Mouse (Mus musculus) MEL (cell line): ENCODE data around the gene Snap23. TPM values are rescaled to one million over a fixed set of nuclear protein-coding genes. Genes with fewer than 3 reads are reported as not detected.

Experiments used
- DNase-seq: peaks from one replicate; pipeline ENCODE4 v3.0.0; 2011; ENCODE audit warnings: low read depth, low spot score
- H3K27ac ChIP-seq: 2 replicates; pipeline ENCODE4 v1.5.1; 2012; ENCODE audit warnings: low read depth, mild to moderate bottlenecking, control low read depth, low read length, moderate library complexity; ENCODE audit not compliant: control insufficient read depth
- H3K27me3 ChIP-seq, 2 experiments: fragments of 150-350 bp in 1 of 2; sonication (generic) in 1 of 2; 2 replicates each; pipeline ENCODE4 v1.6.1; 2012; ENCODE audit warnings: low read length in 2 of 2, mild to moderate bottlenecking in 2 of 2, improper control_type of control experiment in 1 of 2, moderate library complexity in 1 of 2; ENCODE audit not compliant: insufficient read depth in 2 of 2, control insufficient read depth in 1 of 2
- H3K36me3 ChIP-seq, 2 experiments: 2 replicates each; pipeline ENCODE4 v1.6.1; 2012 to 2014; ENCODE audit warnings: low read length in 2 of 2, improper control_type of control experiment in 1 of 2, inconsistent platforms in 1 of 2, mild to moderate bottlenecking in 1 of 2; ENCODE audit not compliant: insufficient read depth in 2 of 2, control insufficient read depth in 1 of 2
- H3K4me1 ChIP-seq, 2 experiments: fragments of 150-350 bp in 1 of 2; sonication (generic) in 1 of 2; 2 replicates each; pipeline ENCODE4 v1.6.1; 2012; ENCODE audit warnings: low read length in 2 of 2, improper control_type of control experiment in 1 of 2, mild to moderate bottlenecking in 1 of 2; ENCODE audit not compliant: insufficient read depth in 2 of 2, control insufficient read depth in 1 of 2
- H3K4me3 ChIP-seq, 2 experiments: fragments of 150-350 bp in 1 of 2; sonication (generic) in 1 of 2; 2 replicates each; pipeline ENCODE4 v1.5.1; 2012; ENCODE audit warnings: low read depth in 2 of 2, low read length in 2 of 2, mild to moderate bottlenecking in 2 of 2, moderate library complexity in 2 of 2, control low read depth in 1 of 2, improper control_type of control experiment in 1 of 2; ENCODE audit not compliant: control insufficient read depth in 1 of 2, insufficient read depth in 1 of 2
- H3K79me2 ChIP-seq: 2 replicates; pipeline ENCODE4 v1.6.1; 2012; ENCODE audit warnings: mild to moderate bottlenecking, low read length, moderate library complexity; ENCODE audit not compliant: control insufficient read depth, poor library complexity, insufficient read depth
- H3K9ac ChIP-seq: 2 replicates; pipeline ENCODE4 v1.6.1; 2012; ENCODE audit warnings: low read depth, mild to moderate bottlenecking, control low read depth, low read length, moderate library complexity; ENCODE audit not compliant: control insufficient read depth, poor library complexity, severe bottlenecking
- H3K9me3 ChIP-seq: fragments of 150-350 bp; sonication (generic); replicated peaks from 2 replicates; pipeline ENCODE4 v1.6.1; 2012; ENCODE audit warnings: mild to moderate bottlenecking, low read length, improper control_type of control experiment, moderate library complexity; ENCODE audit not compliant: insufficient read depth
- BHLHE40 ChIP-seq: IDR thresholded peaks from 2 replicates; pipeline ENCODE4 v1.6.1; 2012; ENCODE audit warnings: low read depth, mild to moderate bottlenecking, inconsistent platforms, low read length, improper control_type of control experiment, borderline replicate concordance
- CHD1 ChIP-seq: IDR thresholded peaks from 2 replicates; pipeline ENCODE4 v1.6.1; 2012; ENCODE audit warnings: low read depth, mild to moderate bottlenecking, inconsistent platforms, low read length, improper control_type of control experiment
- CHD2 ChIP-seq: IDR thresholded peaks from 2 replicates; pipeline ENCODE4 v1.6.1; 2011; ENCODE audit warnings: low read length, improper control_type of control experiment
- CTCF ChIP-seq, 3 experiments: IDR thresholded peaks in 2 of 3; conservative IDR thresholded peaks in 1 of 3; 2 replicates each; pipeline ENCODE4 v1.5.1; 2011 to 2012; ENCODE audit warnings: low read length in 3 of 3, low read depth in 2 of 3, mild to moderate bottlenecking in 2 of 3, improper control_type of control experiment in 1 of 3, inconsistent platforms in 1 of 3, mixed read lengths in 1 of 3, moderate library complexity in 1 of 3; ENCODE audit not compliant: control insufficient read depth in 1 of 3, insufficient read depth in 1 of 3, poor library complexity in 1 of 3, severe bottlenecking in 1 of 3
- E2F4 ChIP-seq: IDR thresholded peaks from 2 replicates; pipeline ENCODE4 v1.6.1; 2011; ENCODE audit warnings: low read depth, low read length, improper control_type of control experiment, borderline replicate concordance
- ELF1 ChIP-seq: IDR thresholded peaks from 2 replicates; pipeline ENCODE4 v1.6.1; 2014; ENCODE audit warnings: low read depth, mild to moderate bottlenecking, inconsistent platforms, low read length, improper control_type of control experiment, moderate library complexity
- EP300 ChIP-seq, 2 experiments: IDR thresholded peaks; 2 replicates each; pipeline ENCODE4 v1.6.1; 2011; ENCODE audit warnings: improper control_type of control experiment in 2 of 2, low read length in 2 of 2, low read depth in 1 of 2, mild to moderate bottlenecking in 1 of 2
- ETS1 ChIP-seq: IDR thresholded peaks from 2 replicates; pipeline ENCODE4 v1.6.1; 2012; ENCODE audit warnings: low read depth, mild to moderate bottlenecking, inconsistent platforms, low read length, improper control_type of control experiment, moderate library complexity
- GABPA ChIP-seq: IDR thresholded peaks from 2 replicates; pipeline ENCODE4 v1.6.1; 2012; ENCODE audit warnings: low read depth, mild to moderate bottlenecking, inconsistent platforms, low read length, improper control_type of control experiment, moderate library complexity
- GATA1 ChIP-seq: IDR thresholded peaks from 2 replicates; pipeline ENCODE4 v1.6.1; 2011; ENCODE audit warnings: low read depth, low read length, improper control_type of control experiment
- HCFC1 ChIP-seq: IDR thresholded peaks from 2 replicates; pipeline ENCODE4 v1.6.1; 2012; ENCODE audit warnings: low read depth, mild to moderate bottlenecking, inconsistent platforms, low read length, improper control_type of control experiment, moderate library complexity
- JUND ChIP-seq: IDR thresholded peaks from 2 replicates; pipeline ENCODE4 v1.6.1; 2011; ENCODE audit warnings: low read depth, mild to moderate bottlenecking, improper control_type of control experiment, low read length
- KAT2A ChIP-seq: conservative IDR thresholded peaks from 2 replicates; pipeline ENCODE4 v1.6.1; 2012; ENCODE audit warnings: low read depth, low read length, improper control_type of control experiment, inconsistent platforms
- MAFK ChIP-seq: IDR thresholded peaks from 2 replicates; pipeline ENCODE4 v1.6.1; 2011; ENCODE audit warnings: low read depth, mild to moderate bottlenecking, low read length, improper control_type of control experiment, borderline replicate concordance
- MAX ChIP-seq: IDR thresholded peaks from 2 replicates; pipeline ENCODE4 v1.6.1; 2011; ENCODE audit warnings: low read length, improper control_type of control experiment
- MAZ ChIP-seq: IDR thresholded peaks from 2 replicates; pipeline ENCODE4 v1.6.1; 2012; ENCODE audit warnings: low read depth, mild to moderate bottlenecking, inconsistent platforms, low read length, improper control_type of control experiment
- MEF2A ChIP-seq: IDR thresholded peaks from 2 replicates; pipeline ENCODE4 v1.6.1; 2014; ENCODE audit warnings: low read depth, mild to moderate bottlenecking, inconsistent platforms, low read length, improper control_type of control experiment; ENCODE audit not compliant: poor library complexity, insufficient replicate concordance, severe bottlenecking; ENCODE audit errors: extremely low read depth
- MXI1 ChIP-seq: IDR thresholded peaks from 2 replicates; pipeline ENCODE4 v1.6.1; 2011; ENCODE audit warnings: mild to moderate bottlenecking, low read depth, low read length, improper control_type of control experiment
- MYB ChIP-seq: IDR thresholded peaks from 2 replicates; pipeline ENCODE4 v1.6.1; 2011; ENCODE audit warnings: mild to moderate bottlenecking, low read depth, low read length, improper control_type of control experiment
- MYC ChIP-seq: IDR thresholded peaks from 2 replicates; pipeline ENCODE4 v1.6.1; 2011; ENCODE audit warnings: low read depth, mild to moderate bottlenecking, low read length, improper control_type of control experiment, moderate library complexity
- NELFE ChIP-seq: IDR thresholded peaks from 2 replicates; pipeline ENCODE4 v1.6.1; 2011; ENCODE audit warnings: low read depth, low read length, improper control_type of control experiment
- POLR2A ChIP-seq, 2 experiments: IDR thresholded peaks; 2 replicates each; pipeline ENCODE4 v1.6.1; 2011 to 2012; ENCODE audit warnings: low read length in 2 of 2, mild to moderate bottlenecking in 2 of 2, control low read depth in 1 of 2, improper control_type of control experiment in 1 of 2, low read depth in 1 of 2, moderate library complexity in 1 of 2; ENCODE audit not compliant: control insufficient read depth in 1 of 2, insufficient read depth in 1 of 2, poor library complexity in 1 of 2
- POLR2AphosphoS2 ChIP-seq: IDR thresholded peaks from 2 replicates; pipeline ENCODE4 v1.6.1; 2011; ENCODE audit warnings: low read length, improper control_type of control experiment
- POLR2AphosphoS5 ChIP-seq: IDR thresholded peaks from 2 replicates; pipeline ENCODE4 v1.6.1; 2012; ENCODE audit warnings: low read depth, borderline replicate concordance, mild to moderate bottlenecking, inconsistent platforms, low read length, moderate library complexity, mixed read lengths
- RAD21 ChIP-seq: IDR thresholded peaks from 2 replicates; pipeline ENCODE4 v1.6.1; 2011; ENCODE audit warnings: mild to moderate bottlenecking, low read depth, low read length, improper control_type of control experiment
- RCOR1 ChIP-seq: IDR thresholded peaks from 2 replicates; pipeline ENCODE4 v1.6.1; 2012; ENCODE audit warnings: low read depth, mild to moderate bottlenecking, inconsistent platforms, low read length, improper control_type of control experiment
- SIN3A ChIP-seq: IDR thresholded peaks from 2 replicates; pipeline ENCODE4 v1.6.1; 2012; ENCODE audit warnings: low read length, improper control_type of control experiment, inconsistent platforms
- SMC3 ChIP-seq: IDR thresholded peaks from 2 replicates; pipeline ENCODE4 v1.6.1; 2011; ENCODE audit warnings: low read depth, low read length, improper control_type of control experiment
- TAL1 ChIP-seq: IDR thresholded peaks from 2 replicates; pipeline ENCODE4 v1.6.1; 2012; ENCODE audit warnings: mild to moderate bottlenecking, inconsistent platforms, low read length, moderate library complexity, mixed read lengths
- TBP ChIP-seq: IDR thresholded peaks from 2 replicates; pipeline ENCODE4 v1.8.0; 2011; ENCODE audit warnings: low read depth, low read length, improper control_type of control experiment
- TCF12 ChIP-seq: IDR thresholded peaks from 2 replicates; pipeline ENCODE4 v1.6.1; 2014; ENCODE audit warnings: low read depth, mild to moderate bottlenecking, inconsistent platforms, low read length, improper control_type of control experiment, moderate library complexity
- UBTF ChIP-seq: IDR thresholded peaks from 2 replicates; pipeline ENCODE4 v1.6.1; 2012; ENCODE audit warnings: low read depth, mild to moderate bottlenecking, inconsistent platforms, low read length, improper control_type of control experiment, moderate library complexity, borderline replicate concordance; ENCODE audit not compliant: insufficient read depth
- USF1 ChIP-seq: IDR thresholded peaks from 2 replicates; pipeline ENCODE4 v1.6.1; 2014; ENCODE audit warnings: low read depth, mild to moderate bottlenecking, inconsistent platforms, low read length, improper control_type of control experiment, moderate library complexity
- USF2 ChIP-seq, 2 experiments: IDR thresholded peaks; 2 replicates each; pipeline ENCODE4 v1.6.1; 2011 to 2012; ENCODE audit warnings: improper control_type of control experiment in 2 of 2, low read length in 2 of 2, borderline replicate concordance in 1 of 2, inconsistent platforms in 1 of 2, low read depth in 1 of 2, mild to moderate bottlenecking in 1 of 2; ENCODE audit not compliant: insufficient read depth in 1 of 2
- ZC3H11A ChIP-seq: IDR thresholded peaks from 2 replicates; pipeline ENCODE4 v1.6.1; 2012; ENCODE audit warnings: low read depth, mild to moderate bottlenecking, inconsistent platforms, low read length, improper control_type of control experiment
- ZKSCAN1 ChIP-seq: IDR thresholded peaks from 2 replicates; pipeline ENCODE4 v1.6.1; 2012; ENCODE audit warnings: low read depth, mild to moderate bottlenecking, inconsistent platforms, low read length, improper control_type of control experiment, moderate library complexity
- ZMIZ1 ChIP-seq: IDR thresholded peaks from 2 replicates; pipeline ENCODE4 v1.6.1; 2012; ENCODE audit warnings: low read depth, mild to moderate bottlenecking, inconsistent platforms, low read length, improper control_type of control experiment, moderate library complexity
- ZNF384 ChIP-seq: IDR thresholded peaks from 2 replicates; pipeline ENCODE4 v1.6.1; 2012; ENCODE audit warnings: low read depth, mild to moderate bottlenecking, inconsistent platforms, low read length, improper control_type of control experiment
- polyA plus RNA-seq, 2 experiments: library from polyadenylated mRNA; stranded (reverse) in 1 of 2; unstranded in 1 of 2; fragments of >175 nt in 1 of 2; fragments of >200 nt in 1 of 2; gene quantifications; 2 replicates each; pipeline versions ENCODE4 v1.2.1 to v1.2.4; 2012; ENCODE audit warnings: low replicate concordance in 2 of 2, low read depth in 1 of 2; ENCODE audit not compliant: insufficient read length in 2 of 2, insufficient read depth in 1 of 2, missing spikeins in 1 of 2
- total RNA-seq: library from RNA; depleted of rRNA; stranded (reverse); fragments of 300-350 nt; gene quantifications from 2 replicates; pipeline ENCODE4 v1.2.3, GENCODE M21; 2012

Gene Snap23
- total and polyA plus RNA-seq, 3 experiments, result 50.8 to 81.5 TPM; not detected in 1

DNA sequence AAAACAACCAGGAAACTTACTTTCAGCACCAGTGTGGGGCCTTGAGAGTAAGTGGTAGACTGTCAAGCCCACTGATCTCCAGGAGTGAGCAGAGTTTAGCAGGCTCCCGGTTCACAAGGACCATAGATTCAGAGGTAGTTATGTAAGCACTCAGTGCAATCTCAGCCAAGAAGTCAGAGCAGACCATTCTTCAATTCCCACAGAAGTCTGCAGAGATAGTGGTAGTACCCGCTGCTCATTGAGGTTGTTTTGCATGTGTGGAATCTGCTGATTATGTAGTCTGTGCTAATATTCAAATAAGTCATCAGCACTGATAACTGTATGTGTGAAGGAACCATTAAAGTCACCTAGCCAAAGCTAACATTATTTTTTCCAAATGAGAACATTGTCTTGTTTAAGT is 63.2 kb downstream of the Snap23 start:
- Histone ChIP-seq H3K4me1 (peaks cover 0 to 30% of the 10 kb centered on the region in 2 experiments), H3K4me3 (no peak overlapping the region), H3K36me3 (peaks cover 0 to 28% of the 10 kb centered on the region in 2 experiments; a peak in 2 of 4 replicates)
- TF ChIP-seq MYB, result no peak
- no peak for TF ChIP-seq USF2 (IDR thresholded peaks at IDR 0.05; ENCODE audit: borderline replicate concordance in 1 of 2, insufficient read depth in 1 of 2, low read depth in 1 of 2, low read length in 2 of 2)
- TF ChIP-seq ZKSCAN1, result no peak
- no peak for TF ChIP-seq ELF1
- TF ChIP-seq MEF2A, result no peak
- TF ChIP-seq SIN3A, result no peak
- no peak for TF ChIP-seq E2F4
- TF ChIP-seq MYC, result no peak
- no peak for TF ChIP-seq MAFK
- TF ChIP-seq SMC3, result no peak
- no peak; the same call in 1 of the 2 replicates for TF ChIP-seq MXI1
- TF ChIP-seq RCOR1, result peak; percentile 98
- TF ChIP-seq MAX, result no peak
- no peak for TF ChIP-seq POLR2AphosphoS5
- TF ChIP-seq TBP, result no peak
- no peak for TF ChIP-seq ZNF384
- TF ChIP-seq POLR2A (IDR thresholded peaks at IDR 0.05; ENCODE audit: control insufficient read depth in 1 of 2, insufficient read depth in 1 of 2, low read depth in 1 of 2, low read length in 2 of 2, poor library complexity in 1 of 2), result no peak
- TF ChIP-seq KAT2A, result no peak
- TF ChIP-seq ZMIZ1, result no peak
- TF ChIP-seq BHLHE40, result no peak; the same call in 1 of the 2 replicates
- TF ChIP-seq MAZ, result no peak
- TF ChIP-seq RAD21, result no peak
- peak in 1 of 2 experiments; percentile 57; a peak in 1 of 4 replicates for TF ChIP-seq EP300 (IDR thresholded peaks at IDR 0.05; ENCODE audit: low read depth in 1 of 2, low read length in 2 of 2)
- no peak for TF ChIP-seq HCFC1
- TF ChIP-seq TCF12, result peak; percentile 81
- TF ChIP-seq JUND, result no peak
- TF ChIP-seq GABPA, result no peak
- peak; percentile 62 for TF ChIP-seq GATA1
- TF ChIP-seq NELFE, result no peak
- no peak for TF ChIP-seq USF1
- TF ChIP-seq CHD2, result no peak
- peak; percentile 45; the same call in 1 of the 2 replicates for TF ChIP-seq ETS1
- peak; percentile 62 for TF ChIP-seq TAL1
- no peak for TF ChIP-seq ZC3H11A
- no peak for TF ChIP-seq UBTF
- no peak for TF ChIP-seq POLR2AphosphoS2
- TF ChIP-seq CHD1, result no peak
- TF ChIP-seq CTCF (IDR thresholded peaks at IDR 0.05 in 2 of 3, conservative IDR thresholded peaks at IDR 0.05 in 1 of 3; ENCODE audit: control insufficient read depth in 1 of 3, insufficient read depth in 1 of 3, low read depth in 2 of 3, low read length in 3 of 3, poor library complexity in 1 of 3, severe bottlenecking in 1 of 3), result no peak

More for the DNA sequence above, 63.2 kb downstream of the Snap23 start:
- no peak overlapping the region for H3K27ac ChIP-seq
- peak; percentile 37 for DNase-seq
- no peak overlapping the region for H3K9ac ChIP-seq
- H3K9me3 ChIP-seq, result no peaks in the 10 kb centered on the region
- H3K27me3 ChIP-seq, result no peaks in the 10 kb centered on the region
- H3K79me2 ChIP-seq, result no peaks in the 10 kb centered on the region
